Mouse (Mus musculus) ES-E14 (cell line): ENCODE data around the gene Figla. TPM values are rescaled to one million over a fixed set of nuclear protein-coding genes. Genes with fewer than 3 reads are reported as not detected.
A peak's percentile ranks its signal among the peaks of the same experiment; 100 is the strongest.

Experiments used
- DNase-seq: peaks from one replicate; pipeline ENCODE4 v3.0.0-alpha.2; 2013; ENCODE audit warnings: low read depth, low spot score
- H3K27ac ChIP-seq: 2 replicates; pipeline ENCODE4 v1.5.1; 2012; ENCODE audit warnings: low read depth, mild to moderate bottlenecking, low read length, moderate library complexity, mixed read lengths; ENCODE audit not compliant: poor library complexity, insufficient read depth, severe bottlenecking
- H3K36me3 ChIP-seq: 2 replicates; pipeline ENCODE4 v1.6.1; 2012; ENCODE audit warnings: mild to moderate bottlenecking, low read length, moderate library complexity, mixed read lengths; ENCODE audit not compliant: control insufficient read depth, poor library complexity, insufficient read depth, severe bottlenecking
- H3K4me1 ChIP-seq, 2 experiments: fragments of 150-350 bp in 1 of 2; sonication (generic) in 1 of 2; 2 replicates each; pipeline ENCODE4 v1.6.1; 2012; ENCODE audit warnings: low read length in 2 of 2, mild to moderate bottlenecking in 1 of 2, mixed read lengths in 1 of 2; ENCODE audit not compliant: control insufficient read depth in 2 of 2, insufficient read depth in 2 of 2, poor library complexity in 1 of 2
- H3K4me3 ChIP-seq, 2 experiments: fragments of 150-350 bp in 1 of 2; sonication (generic) in 1 of 2; 2 replicates each; pipeline ENCODE4 v1.5.1; 2012; ENCODE audit warnings: low read length in 2 of 2, low read depth in 1 of 2, mild to moderate bottlenecking in 1 of 2, mixed read lengths in 1 of 2; ENCODE audit not compliant: insufficient read depth in 1 of 2, poor library complexity in 1 of 2, severe bottlenecking in 1 of 2
- H3K9ac ChIP-seq: 2 replicates; pipeline ENCODE4 v1.6.1; 2012; ENCODE audit warnings: low read depth, mild to moderate bottlenecking, low read length, mixed read lengths; ENCODE audit not compliant: poor library complexity, insufficient read depth, severe bottlenecking
- H3K9me3 ChIP-seq: fragments of 150-350 bp; sonication (generic); 2 replicates; pipeline ENCODE4 v1.6.1; 2012; ENCODE audit warnings: low read depth, mild to moderate bottlenecking, low read length; ENCODE audit not compliant: control insufficient read depth, insufficient read depth
- CHD2 ChIP-seq: IDR thresholded peaks from 2 replicates; pipeline ENCODE4 v1.6.1; 2014; ENCODE audit warnings: mild to moderate bottlenecking, low read depth, low read length, inconsistent platforms
- HCFC1 ChIP-seq: IDR thresholded peaks from 2 replicates; pipeline ENCODE4 v1.6.1; 2012; ENCODE audit warnings: low read length, inconsistent platforms, borderline replicate concordance; ENCODE audit not compliant: insufficient read depth
- MAFK ChIP-seq: IDR thresholded peaks from 2 replicates; pipeline ENCODE4 v1.6.1; 2014; ENCODE audit warnings: mild to moderate bottlenecking, low read depth, low read length, inconsistent platforms; ENCODE audit not compliant: insufficient read depth
- ZC3H11A ChIP-seq: IDR thresholded peaks from 2 replicates; pipeline ENCODE4 v1.6.1; 2012; ENCODE audit warnings: low read depth, mild to moderate bottlenecking, inconsistent platforms, low read length, borderline replicate concordance
- ZNF384 ChIP-seq: IDR thresholded peaks from 2 replicates; pipeline ENCODE4 v1.6.1; 2012; ENCODE audit warnings: low read depth, low read length, inconsistent platforms
- in situ Hi-C, 2 experiments: fragments of 600-800 bp; cut with MboI; formaldehyde crosslinking; loops; one replicate each; pipeline ENCODE4 v1.15.1; 2025; ENCODE audit warnings: low sequenced_read_pairs in 2 of 2, inconsistent platforms in 1 of 2; ENCODE audit not compliant: unreplicated experiment in 2 of 2
- total RNA-seq: library from RNA; depleted of rRNA; stranded (reverse); fragments of 300-350 nt; gene quantifications from 2 replicates; pipeline ENCODE4 v1.2.3, GENCODE M21; 2012

Figla gene
- total RNA-seq, 1 experiment = not detected

DNA sequence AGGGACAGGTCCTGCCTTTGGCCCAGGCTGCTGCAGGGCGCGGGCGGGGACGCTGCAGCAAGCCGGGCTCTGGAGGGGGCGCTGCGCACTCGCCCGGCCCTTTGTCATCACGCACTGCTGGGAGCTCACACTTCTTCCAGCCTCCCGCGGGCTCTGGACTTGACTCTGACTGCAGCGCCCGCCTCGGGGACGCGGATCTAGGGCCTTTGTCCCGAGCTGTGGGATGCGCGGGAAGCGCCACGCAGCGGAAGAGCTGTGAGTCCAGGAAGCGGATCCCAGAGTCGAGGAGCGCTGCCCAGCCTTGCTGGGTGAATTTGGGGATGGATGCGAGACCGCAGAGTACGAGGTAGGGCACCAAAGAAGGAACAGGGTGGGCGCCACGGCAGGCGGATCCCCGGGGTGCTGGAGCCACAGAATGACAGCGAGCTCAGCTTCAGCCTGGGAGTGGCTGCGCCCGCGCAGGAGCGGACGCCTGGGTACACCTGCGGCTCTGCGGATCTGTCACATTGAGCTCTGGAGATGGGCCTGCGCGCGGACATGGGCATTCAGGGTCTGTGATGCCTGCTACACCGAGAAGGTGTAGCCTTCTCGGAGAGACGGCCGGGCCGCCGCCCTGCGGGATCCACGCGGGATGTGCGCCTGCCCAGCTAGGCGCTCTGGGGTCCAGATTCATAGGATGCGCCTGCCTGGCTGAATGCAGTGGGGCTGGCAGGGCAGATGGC, 12.8 kb downstream of the Figla start, which contains the start of gene Add2:
TSS of gene Add2 (plus strand) at position 81 of the 722 bp plus-strand sequence.
- Histone ChIP-seq H3K9ac (peak within 1 kb of the TSS; percentile 48), H3K9me3 (no peaks in the 10 kb centered on the region), H3K36me3 (no peaks in the 10 kb centered on the region), H3K4me3 (peak within 1 kb of the TSS; percentile 71 to 78), H3K4me1 (no peaks in the 10 kb centered on the region), H3K27ac (no peak within 1 kb of the TSS)
- in situ Hi-C loops = no loop called here
- no peak for TF ChIP-seq CHD2
- no peak for DNase-seq

DNA sequence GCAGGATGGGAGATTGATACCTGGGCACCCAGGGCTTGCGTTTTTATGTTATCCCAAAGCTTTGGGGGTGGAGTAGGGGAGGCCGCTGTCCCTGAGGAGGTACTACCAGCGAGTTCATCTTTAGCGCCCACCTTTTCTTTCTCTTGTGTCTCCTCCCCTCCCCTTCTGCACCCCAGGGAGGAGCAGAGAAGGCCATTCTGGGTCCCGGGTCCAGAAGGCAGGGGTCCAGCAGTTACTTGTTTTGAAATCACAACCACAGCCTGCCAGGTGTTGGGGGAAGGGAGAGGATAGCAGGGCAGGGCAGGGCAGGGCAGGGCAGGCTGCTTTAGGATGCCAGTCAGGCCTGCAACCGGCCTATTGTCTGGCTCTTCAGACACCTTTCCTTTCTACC, 13.3 kb downstream of the Figla start:
- in situ Hi-C loops = no loop called here
- Histone ChIP-seq H3K4me3 (peak overlapping the region; percentile 71 to 78), H3K9ac (no peak overlapping the region), H3K36me3 (no peaks in the 10 kb centered on the region), H3K9me3 (no peaks in the 10 kb centered on the region), H3K27ac (no peak overlapping the region), H3K4me1 (no peaks in the 10 kb centered on the region)
- no peak for DNase-seq
- no peak for TF ChIP-seq ZNF384
- no peak for TF ChIP-seq CHD2
- TF ChIP-seq MAFK = no peak
- TF ChIP-seq HCFC1 = no peak
- no peak for TF ChIP-seq ZC3H11A

DNA sequence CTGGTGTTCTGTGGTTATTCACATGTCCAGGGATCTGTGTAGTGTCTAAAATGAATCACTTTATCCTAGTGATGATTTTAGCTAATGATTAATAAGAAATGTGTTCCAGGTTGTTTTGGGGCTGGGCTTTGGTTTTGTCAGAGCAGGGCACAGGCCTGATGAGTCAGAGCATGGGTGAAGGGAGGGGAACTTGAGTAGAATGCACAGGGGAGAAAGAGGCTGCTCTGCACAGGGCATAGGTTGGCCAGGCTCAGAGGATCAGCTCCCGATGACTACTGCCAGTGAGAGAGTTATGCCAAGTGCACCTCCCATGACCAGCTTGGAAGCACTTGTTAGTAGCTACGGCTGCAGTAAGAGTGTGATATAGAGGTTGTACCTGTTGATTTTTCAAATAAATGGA, 15.6 kb downstream of the Figla start:
- no peaks in the 10 kb centered on the region for H3K4me1 ChIP-seq
- no peak overlapping the region for H3K27ac ChIP-seq
- in situ Hi-C loops = no loop called here
- H3K4me3 ChIP-seq = no peak overlapping the region
- no peaks in the 10 kb centered on the region for H3K9me3 ChIP-seq
- H3K9ac ChIP-seq = no peak overlapping the region
- no peak for DNase-seq
- TF ChIP-seq ZNF384 (no peak), HCFC1 (no peak), ZC3H11A (no peak), CHD2 (no peak), MAFK (no peak)
- no peaks in the 10 kb centered on the region for H3K36me3 ChIP-seq

DNA sequence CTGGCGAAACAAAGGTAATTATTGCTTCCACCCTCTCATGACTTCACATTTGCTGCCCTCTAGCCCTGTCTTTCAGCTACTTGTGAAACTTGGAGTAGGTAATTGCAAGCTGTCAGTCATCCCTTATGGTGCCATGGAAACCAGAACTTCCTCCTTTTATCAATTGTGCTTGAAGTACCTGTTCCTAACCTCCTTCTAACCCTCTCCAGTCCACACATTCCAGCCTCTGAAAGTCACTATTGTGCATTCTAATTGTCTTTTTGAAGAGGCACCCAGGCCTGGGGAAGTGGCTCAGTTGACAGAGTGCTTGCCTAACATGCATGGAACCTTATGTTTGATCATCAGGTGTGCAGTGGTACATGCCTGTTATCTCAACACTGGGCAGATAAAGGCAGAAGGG, 17.7 kb downstream of the Figla start:
- Histone ChIP-seq H3K27ac (no peak overlapping the region), H3K4me1 (no peaks in the 10 kb centered on the region), H3K9me3 (no peaks in the 10 kb centered on the region), H3K4me3 (no peak overlapping the region), H3K9ac (no peak overlapping the region), H3K36me3 (no peaks in the 10 kb centered on the region)
- in situ Hi-C loops = no loop called here
- TF ChIP-seq ZC3H11A (no peak), ZNF384 (no peak), HCFC1 (no peak)
- DNase-seq = no peak

DNA sequence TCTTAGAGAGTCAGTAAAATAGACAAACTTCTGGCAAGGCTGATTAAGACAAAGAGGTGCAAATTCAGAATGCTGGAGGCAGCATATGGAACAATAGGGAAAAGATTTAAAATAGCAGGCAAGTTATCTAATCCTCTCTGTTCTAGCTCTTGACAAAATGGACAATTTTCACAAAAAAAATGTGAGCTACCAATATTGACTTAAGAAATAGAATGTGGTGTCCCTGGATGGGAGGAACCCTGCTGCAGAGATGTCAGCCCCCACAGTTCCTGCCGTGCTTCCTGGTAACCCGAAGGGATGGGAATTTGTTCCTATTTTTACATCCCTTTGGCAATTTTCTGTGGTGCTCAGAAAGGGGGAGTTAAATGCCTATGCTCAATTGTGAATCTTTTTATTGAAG, 22.9 kb downstream of the Figla start:
- no peaks in the 10 kb centered on the region for H3K9me3 ChIP-seq
- in situ Hi-C loops = no loop called here
- no peaks in the 10 kb centered on the region for H3K36me3 ChIP-seq

More for the DNA sequence above, 22.9 kb downstream of the Figla start:
- Histone ChIP-seq H3K4me3 (no peak overlapping the region), H3K9ac (no peak overlapping the region), H3K27ac (no peak overlapping the region), H3K4me1 (no peaks in the 10 kb centered on the region)
- TF ChIP-seq CHD2 (no peak), ZC3H11A (no peak), ZNF384 (no peak), MAFK (no peak), HCFC1 (no peak)
- DNase-seq = no peak
